Mouse (Mus musculus): Measurements from ENCODE around the gene Espn.

The Espn gene

DNA sequence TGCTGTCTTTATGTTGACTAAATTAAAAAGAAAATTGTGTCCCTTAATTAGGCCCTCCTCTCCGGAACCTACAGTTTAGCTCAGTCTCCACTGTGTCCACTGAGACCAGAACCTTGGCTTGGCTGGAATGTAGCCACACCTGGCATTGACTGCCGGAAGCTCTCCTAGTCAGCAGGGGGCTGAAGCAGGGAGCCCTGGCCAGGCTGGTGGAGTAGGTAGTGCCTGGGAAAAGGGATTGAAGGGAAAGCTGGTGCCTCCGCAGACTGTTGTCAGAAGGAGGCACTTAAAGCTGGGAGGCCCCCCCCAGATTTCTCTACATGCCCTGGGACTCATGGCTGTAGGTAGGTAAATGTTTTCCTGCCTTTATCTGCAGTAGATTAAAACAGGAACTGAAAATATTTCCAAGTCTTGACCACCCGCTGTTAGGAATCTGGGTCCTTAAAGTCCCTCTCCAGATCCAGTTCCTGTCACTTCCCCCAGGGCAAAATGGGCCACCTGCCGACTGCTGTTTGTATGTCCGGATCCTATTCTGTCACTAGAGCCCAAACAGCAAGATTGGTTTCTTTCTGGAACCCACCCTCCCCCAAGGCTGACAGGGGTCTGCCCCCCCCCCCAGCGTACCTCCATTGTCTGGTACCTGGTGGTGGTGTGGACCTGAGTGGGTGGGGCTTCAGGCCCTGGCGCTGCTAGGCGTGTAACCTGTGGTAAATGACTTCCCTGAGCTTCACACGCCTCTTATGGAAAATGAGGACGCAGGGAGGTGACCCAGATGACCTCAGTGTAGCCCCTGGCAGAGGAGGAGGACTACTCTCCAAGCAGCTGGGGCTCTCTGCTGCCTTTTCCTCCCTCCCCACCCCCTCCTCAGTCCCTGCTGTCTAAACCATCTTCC is 54.0 kb downstream of the Espn start:
- peak; percentile 69 for DNase-seq (ENCODE audit: low spot score)

DNA sequence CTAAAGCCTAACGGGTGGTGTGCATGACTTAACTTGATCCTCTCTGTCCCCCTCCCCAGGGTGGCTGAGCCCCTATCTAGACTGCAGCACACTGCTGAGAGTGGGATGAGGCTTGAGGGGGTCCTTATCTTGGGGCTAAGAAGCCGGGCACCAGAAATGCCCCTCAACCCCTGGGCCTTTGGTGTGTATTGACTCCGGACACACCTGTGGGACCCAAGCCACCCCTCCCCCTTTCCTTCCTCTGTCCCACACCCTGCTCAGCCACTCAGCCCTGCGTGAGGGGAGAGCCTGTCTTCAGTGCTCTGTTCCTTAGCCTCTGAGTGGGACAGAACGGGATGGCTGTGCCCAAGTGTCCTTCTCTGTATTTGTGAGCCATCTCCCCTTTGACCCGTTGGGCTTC is 55.2 kb downstream of the Espn start:
- DNase-seq (ENCODE audit: low spot score), result no peak

DNA sequence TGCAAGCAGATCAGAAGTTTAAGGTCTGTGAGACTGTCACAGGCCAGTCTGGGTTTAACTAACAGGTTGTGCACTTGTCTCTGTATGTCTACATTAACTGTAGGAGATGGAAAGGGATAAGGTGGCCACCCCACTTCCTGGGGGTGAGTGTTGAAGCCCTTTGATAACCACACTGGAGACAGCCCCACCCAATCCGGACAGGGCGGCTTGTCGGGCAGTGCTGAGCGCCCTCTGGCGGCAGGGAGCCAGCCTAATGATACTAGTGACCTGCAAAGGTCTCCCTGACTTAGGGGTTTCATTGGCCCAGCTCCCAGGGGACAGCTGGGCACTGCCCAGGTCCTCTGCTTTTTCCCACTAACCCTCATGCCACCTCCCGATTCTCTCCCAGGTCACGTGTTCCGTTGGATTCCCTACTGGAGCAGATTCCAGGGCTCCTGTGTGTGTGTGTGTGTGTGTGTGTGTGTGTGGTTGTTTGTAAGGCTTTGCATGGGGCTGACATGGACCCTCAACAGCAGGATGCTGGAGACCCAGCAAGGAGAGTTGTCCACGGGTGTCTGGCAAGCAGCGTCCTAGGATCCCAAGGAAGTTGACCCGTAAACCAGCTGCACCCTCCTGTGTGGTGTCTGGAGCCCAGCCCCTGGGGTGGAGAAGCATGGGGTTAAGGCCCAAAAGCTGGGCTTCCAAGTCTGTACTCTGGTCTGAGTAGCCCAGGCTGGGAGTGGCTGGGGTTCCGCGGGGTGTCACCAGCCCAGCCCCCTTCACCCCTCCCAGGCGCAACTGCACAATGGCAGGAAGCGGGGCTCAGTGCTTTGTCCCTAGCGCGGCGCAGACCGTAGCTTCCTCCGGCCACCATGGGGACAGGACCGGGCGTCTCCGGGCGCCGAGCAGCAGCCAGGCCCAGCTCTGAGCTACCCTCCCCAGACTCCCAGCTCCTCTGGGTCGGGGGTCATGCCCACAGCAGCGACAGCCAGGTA is 55.9 kb downstream of the Espn start:
- DNase-seq (ENCODE audit: low spot score), result peak; percentile 88

DNA sequence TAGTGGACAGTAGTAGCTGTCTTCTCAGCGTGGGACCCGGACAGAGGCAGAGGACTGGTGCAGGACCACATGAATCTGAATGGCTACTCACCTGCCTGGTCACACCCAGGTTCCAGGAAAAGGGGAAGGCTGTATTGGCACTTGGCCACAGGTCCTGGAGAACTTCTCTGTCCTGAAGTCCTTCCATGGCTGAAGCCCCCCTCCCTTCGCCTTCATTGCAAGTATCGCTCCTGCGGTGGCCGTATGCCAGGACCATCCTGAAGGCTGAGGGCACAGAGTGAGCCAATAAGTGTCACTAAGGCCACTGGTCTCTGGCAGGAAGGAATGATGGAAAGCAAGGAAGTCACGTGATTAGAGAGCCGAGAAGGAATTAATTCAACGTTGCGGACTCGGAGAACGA is 57.9 kb downstream of the Espn start:
- DNase-seq (ENCODE audit: low spot score), result no peak

DNA sequence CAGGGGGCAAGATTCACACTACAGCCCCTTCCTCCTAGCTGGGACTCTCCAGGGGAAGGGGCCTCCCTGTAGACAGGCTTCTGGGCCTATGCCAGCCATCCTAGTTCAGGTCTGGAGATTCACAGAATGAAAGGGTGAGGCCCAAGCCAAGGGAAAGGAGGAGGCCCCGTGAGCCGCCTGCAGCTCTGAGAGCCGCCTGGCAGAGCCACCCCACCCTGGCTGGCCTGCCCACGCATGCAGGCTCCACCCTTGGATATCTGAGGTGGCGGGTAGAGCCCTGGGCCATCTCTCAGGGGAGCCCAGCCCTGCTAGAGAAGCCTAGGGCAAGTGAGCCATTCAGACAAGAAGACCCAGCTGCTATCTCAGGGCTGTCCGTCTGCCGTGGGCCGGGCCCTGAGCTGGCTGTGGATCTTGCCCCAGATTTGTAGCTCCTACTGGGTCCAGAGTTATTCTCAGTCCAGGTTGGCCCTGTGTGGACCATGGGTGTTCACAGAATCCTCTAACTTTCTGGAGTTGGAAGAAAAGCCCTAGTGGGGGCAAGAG is 59.3 kb downstream of the Espn start:
- DNase-seq (ENCODE audit: low spot score), result no peak

DNA sequence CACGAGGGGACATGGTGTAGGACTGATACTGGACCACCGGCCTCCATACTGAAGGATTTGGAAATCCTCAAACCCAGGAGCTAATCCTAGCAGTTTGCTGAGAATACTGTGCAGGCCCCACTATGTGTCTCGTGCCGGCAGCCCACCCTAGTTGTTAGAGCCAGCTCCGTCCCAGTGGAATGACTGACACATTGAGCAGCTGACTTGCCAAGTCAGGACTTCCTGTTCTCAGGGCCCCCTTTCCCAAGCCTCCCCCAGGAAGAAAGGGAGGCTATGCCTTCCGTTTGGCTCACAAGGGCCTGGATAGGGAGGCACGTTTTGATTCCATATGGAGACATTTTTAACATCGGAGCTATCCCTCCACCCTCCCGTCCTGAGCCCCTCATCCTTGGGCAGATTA is 62.0 kb downstream of the Espn start:
- DNase-seq (ENCODE audit: low spot score), result no peak

DNA sequence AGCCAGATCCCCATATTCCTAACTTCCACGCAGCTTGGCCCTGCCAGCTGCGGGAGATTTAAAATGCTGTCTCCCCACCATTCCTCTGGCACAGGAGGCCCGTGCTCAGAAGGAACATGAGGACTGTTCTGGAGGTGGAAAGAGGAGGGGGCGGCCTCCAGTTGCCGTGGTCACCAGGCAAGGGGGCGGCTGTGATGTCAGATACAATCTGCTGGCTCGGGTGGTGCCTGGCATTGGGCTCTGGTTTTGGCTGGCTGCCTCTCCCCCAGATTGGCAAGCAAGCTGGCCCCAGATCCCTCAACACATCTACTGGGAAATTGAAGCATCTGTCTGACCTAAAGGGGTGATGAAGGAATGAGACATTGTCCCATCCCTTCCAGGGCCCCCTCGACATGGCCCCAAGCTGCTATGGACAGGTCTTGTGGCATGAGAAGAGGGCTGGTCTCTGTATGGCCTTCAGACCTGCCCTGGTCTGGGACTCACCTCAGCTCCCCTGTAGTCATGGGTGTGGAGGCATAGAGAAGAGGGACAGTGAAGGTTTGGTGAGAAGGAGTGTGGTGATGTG is 63.5 kb downstream of the Espn start:
- DNase-seq (ENCODE audit: low spot score), result no peak

DNA sequence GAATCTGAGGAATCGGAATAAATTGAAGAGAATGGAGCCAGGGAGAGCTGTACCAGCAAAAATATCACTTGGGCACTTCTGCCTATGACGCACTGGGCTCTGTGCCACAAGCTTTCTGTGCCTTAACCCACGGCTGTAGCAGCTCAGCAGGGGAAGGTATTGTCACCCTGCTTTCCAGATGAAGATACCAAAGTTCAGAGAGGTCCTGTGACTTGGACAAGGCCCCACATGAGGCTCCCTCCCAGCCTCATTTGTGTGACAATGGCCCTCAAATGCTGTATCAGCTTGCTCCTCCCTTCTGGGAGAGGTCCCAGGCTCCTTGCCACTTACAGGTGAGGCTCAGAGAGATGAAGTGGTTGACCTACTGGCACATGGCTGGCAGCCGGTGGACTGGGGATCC is 64.0 kb downstream of the Espn start:
- DNase-seq (ENCODE audit: low spot score), result peak; percentile 53

DNA sequence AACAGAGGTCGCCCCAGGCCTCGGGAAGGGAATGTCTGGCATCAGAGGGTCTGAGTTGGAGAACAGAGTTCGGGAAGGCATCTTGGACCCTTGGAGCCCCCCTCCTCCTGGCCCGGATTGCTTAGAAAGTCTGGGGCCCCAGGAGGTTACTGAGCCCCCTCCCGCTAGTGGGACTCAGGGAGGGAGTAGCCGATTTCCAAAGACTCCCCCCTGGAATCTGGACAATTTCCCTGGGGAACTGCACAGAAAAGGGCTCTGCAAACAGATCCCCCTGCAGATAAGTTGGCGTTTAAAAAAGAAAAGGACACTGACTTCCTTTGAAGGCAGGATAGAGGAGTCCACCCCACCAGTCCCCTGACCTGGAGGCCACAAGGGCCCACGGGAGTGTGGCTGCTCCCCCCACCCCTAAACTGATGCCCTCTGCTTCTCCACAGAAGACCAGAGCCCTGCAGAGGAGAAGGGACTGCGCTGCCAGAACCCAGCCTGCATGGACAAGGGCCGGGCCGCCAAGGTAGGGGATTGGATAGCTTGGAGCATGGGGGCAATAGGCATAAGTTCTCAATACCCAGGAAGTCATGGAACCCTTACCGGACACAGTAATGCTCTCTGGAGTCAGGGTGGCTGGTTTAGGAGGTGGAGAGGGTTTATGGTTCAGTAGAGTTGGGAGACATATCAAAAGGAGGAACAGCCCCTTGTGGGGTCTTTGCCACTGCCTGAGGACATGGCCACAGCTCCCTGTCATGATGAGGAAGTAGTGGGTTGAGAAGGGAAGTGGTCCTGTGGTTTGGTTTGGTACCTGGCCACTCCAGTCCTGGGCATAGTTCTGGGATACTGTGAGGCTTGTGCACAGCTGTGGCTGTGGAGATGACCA is 64.7 kb downstream of the Espn start:
- DNase-seq (ENCODE audit: low spot score), result no peak

DNA sequence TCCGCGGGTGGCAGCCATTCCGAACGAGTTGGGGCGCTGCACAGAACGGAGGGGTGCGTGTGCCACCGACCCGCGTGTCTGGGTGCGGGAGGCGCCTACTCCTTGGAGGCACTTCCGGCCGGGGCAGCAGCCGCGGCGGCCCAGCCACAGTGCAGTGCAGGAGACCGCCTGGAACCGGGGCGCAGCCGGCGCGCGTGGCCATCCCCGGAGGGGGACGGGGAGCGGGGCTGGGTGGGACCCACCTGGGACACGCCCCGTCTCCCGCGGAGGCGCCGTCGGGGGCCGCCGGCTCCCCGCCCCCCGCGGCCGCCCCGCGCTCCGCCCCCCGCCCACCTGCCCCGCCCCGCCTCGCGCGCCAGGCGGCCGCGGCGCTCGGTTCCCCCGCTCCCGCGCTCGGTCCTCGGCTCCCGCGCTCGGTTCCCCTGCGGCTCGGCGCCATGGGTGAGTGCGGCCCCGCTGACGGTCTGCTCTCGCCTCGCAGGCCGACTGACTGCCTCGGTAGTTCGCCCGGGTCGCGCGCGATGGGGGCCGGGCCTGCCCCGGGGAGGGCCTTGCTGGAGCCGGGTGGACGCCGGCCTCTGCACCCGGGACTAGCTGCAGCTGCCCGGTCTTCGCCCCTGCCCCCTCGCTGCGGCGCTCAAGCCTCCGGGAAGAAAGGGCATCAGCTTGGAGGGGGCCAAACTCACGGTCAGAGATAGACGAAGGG is 65.5 kb downstream of the Espn start:
- DNase-seq (ENCODE audit: low spot score), result no peak

DNA sequence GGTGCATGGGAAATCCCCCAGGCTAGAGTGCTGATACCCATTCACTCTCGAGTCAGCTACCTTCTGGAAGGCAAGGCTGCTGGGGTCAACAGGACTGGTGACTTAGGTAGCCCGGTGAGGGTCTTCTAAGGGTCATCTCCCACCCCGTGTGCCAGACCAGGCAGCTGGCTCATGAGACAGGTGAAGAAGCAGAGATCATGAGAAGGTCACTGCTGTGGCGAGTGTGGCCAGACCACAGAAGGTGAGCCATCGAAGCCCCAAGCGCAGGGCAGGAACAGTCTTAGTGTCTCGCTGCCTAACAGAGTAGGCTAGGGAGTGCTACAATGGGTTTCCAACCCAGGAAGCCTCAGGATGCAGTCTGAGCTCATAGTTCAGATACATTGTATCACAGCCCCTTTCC is 67.6 kb downstream of the Espn start:
- DNase-seq (ENCODE audit: low spot score), result no peak

DNA sequence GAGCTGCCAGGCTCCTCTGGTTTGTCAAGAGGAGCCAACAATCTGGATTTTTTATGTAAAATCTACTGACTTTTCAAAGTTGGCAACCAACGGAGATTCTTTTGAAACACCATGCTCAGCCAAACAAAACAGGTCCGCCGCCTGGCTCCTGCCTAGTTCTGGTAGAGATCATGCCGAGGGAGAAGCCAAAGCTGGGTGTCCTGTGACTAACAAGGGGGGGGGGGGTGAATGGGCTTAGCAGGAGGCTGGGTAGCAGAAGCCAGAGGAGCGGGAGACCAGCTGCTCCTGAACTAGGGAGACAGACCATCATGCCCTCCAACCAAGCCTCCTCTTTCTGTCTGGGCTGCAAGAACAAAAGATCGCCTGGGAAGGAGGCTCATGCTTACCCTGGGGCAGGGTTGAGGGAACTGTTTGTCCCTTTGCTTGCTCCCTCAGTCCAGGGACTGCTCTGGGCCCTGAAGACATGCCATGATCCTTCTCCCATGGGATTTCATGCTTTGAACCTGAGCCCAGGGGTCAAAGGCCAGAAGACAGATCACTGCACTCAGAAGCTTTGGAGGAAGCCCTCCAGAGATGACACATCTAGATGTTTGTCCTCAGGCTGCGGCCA is 68.5 kb downstream of the Espn start:
- DNase-seq (ENCODE audit: low spot score), result no peak

DNA sequence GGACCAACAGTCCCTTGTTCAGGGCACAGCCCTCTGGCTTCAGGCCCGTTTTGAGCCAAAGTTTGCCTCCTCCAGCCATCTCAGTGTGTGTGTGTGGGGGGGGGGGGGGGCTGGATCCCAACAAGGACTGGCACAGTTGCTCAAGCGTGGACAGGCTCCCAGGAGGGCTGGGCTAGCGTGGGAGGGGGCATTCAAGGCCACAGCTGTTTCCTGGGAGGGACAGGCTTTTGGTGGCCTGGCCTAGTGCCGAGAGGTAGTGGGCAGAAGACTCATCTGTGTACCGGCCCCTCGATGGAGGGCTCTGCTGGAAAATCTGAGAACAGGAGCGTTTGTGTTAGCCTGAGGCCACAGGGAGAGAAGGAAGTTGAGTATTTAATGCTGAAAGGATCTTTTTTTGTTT is 72.2 kb downstream of the Espn start:
- no peak for DNase-seq (ENCODE audit: low spot score)

DNA sequence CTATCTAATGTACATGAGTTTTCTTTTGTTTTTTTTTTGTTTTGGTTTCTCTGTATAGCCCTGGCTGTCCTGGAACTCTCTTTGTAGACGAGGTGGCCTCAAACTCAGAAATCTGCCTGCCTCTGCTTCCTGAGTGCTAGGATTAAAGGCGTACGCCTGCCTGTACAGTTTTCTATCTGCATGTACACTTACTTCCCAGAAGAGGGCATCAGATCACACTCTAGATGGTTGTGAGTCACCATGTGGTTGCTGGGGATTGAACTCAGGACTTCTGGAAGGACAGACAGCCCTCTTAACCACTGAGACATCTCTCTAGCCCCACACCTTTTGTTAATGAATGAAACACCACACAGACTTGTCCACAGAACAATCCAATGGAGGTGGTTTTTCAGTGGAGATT is 72.9 kb downstream of the Espn start:
- DNase-seq (ENCODE audit: low spot score), result no peak

DNA sequence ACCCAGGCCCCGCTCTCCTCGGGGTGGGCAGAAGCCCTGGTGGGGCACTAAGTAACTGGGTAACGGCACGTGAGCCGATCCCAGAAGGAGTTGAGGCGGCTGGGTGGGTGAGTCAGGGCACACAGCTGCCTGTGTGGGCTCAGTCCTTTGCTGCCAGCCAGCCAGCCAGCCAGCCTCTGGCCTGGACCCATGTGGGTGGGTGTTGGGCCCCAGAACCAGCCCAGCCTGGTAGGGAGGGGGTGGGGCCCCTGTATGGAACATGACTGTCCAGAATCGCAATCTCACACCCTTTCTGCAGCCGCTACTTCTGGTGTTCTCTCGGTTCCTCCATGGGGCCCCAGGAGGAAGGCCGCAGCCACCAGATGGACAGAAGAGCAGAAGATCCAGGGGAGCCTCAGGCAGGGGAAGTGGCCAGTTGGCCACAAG is 74.1 kb downstream of the Espn start:
- DNase-seq (ENCODE audit: low spot score), result no peak

DNA sequence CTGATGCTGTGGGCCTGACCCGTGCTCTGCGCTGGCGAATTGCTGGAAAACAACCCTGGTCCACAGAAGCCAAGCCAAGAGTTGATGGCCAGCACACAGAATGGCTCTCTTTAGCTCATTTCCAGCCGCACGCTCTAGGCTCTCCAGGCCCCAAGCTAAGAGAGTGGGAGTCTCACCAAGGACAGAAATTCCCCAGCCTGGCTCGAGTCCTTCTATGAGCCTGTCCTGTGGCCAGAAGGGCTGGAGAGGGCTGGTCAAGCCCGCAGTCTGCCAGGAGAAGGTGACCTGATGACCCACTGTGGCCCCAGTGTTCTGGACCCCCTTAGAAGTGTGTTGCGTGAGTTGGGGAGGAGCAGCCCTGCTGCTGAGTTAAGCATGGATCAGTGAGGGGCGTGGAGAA is 75.0 kb downstream of the Espn start:
- no peak for DNase-seq (ENCODE audit: low spot score)

DNA sequence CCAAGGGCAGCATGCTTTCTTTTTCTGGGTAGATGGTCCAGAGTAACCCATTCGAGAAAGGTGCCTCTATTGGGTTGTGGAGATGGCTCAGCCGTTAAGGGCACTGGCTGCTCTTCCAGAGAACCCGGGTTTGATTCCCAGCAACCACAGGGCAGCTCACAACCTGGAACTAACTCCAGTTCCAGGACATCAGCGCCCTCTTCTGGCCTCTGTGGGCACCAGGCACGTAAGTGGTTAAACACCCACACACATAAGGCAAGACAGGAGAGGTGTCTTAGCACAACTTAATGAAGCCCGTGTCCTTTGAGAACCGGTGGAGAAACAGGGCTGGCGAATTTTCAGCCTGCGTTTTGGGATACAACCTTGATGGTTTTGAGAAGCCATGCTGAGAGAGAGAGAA is 77.6 kb downstream of the Espn start:
- DNase-seq (ENCODE audit: low spot score), result no peak

DNA sequence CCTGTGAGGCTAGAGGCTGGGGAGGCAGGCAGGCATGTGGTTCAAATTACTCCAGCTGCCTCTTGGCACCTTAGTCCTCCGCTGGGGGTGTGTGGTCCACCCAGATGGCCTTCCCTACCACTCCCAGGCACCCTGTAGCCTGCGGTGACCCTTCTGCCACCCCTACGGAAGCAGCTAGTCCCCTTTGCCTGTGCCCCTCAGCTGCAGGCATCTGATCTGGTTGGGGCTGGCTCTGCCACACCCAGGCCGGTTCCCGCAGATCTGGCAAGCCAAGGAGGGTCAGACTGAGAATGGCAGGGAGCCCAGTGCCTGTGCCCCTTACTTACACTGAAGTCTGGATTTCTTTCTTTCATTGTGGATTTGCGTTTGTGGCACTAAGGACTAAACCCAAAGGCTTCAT is 78.5 kb downstream of the Espn start:
- DNase-seq (ENCODE audit: low spot score), result no peak

DNA sequence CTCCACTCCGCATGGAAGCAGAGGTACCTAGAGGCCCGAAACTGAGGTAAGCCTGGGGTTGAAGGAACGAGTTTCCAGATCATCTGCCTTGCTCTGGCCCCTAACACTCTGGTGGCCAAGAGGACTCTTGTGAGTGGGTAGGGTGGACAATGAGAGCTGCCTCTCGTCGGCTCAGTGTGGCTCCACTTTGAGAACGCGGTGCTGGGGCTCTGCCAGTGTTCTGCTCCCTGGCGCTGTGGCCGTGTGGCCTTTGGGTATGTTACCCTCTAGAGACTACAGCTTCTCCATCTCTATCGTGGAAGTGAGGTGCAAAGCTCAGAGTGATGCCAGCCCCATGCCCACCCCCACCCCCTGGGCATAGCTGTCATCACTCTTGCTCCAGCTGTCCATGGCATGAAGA is 79.5 kb downstream of the Espn start:
- no peak for DNase-seq (ENCODE audit: low spot score)

DNA sequence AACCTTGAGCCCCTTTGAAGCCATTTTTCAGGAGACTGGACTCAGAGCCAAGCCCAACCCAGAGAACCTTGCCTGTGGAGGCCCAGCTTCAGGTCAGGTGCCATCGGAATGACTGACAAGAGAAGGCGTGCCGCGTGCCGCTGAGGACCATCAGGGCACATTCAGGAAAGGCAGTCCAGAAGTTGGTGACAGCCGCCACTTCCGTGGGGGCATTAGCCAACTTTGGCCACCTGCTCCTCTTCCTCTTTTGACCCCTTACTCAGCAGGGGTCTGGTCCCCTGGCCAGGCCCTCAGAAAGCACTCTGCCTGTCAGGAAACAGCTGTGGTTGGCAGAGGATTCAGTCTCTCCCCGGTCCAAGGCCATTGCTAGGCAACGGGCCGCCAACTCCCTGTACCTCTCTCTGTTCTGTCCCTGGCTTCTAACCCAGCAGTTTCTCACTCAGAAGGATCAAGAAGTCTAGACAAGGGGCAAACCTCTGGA is 80.0 kb downstream of the Espn start, which contains the start of gene Plekhg5:
Gene Plekhg5 (plus strand): TSS at position 378 of the 481 bp plus-strand sequence.
- DNase-seq (ENCODE audit: low spot score), result peak; percentile 78
